Mouse (Mus musculus): Measurements from ENCODE around the gene Nemf.

DNA sequence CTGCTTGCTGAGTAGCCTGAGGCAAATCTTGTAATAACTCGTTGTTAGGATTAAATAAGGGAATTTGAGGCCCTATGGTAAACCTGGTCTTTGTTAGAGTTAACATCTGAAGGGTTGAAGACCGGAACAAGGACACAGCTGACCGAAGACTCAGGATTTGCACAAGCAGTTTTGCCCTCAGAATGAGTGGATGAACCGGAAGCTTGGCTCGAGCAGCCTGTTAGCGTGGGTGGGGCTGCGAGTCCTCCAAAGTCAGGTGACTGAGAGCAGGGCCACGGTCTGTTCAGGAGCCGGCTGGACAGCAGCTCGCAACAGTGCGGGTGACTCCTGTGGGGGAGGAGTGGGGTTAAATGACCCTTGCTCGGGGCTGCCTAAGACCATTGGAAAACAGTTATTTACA lies 57.7 kb downstream of the Nemf start:
- no peak for TF ChIP-seq EP300 (IDR thresholded peaks at IDR 0.05; ENCODE audit: low read depth)
- no peak for TF ChIP-seq CTCF (IDR thresholded peaks at IDR 0.05; ENCODE audit: low read depth)

Data from liver, postnatal 0 days (tissue).